Mouse (Mus musculus) brain, embryonic 14.5 days (tissue): ENCODE data around the gene Ccdc17. TPM values are rescaled to one million over a fixed set of nuclear protein-coding genes. Genes with fewer than 3 reads are reported as not detected.

Experiments
- DNase-seq: peaks from one replicate; pipeline ENCODE4 v3.0.0-alpha.2; 2011; ENCODE audit warnings: low read depth
- CTCF ChIP-seq: fragments of 200-500 bp; IDR thresholded peaks from 2 replicates; pipeline ENCODE4 v1.5.1; 2012; ENCODE audit warnings: inconsistent platforms, mild to moderate bottlenecking, moderate library complexity, borderline replicate concordance; ENCODE audit not compliant: insufficient read depth, insufficient read length; ENCODE audit errors: extremely low read depth
- POLR2A ChIP-seq: fragments of 200-500 bp; IDR thresholded peaks from 2 replicates; pipeline ENCODE4 v1.6.1; 2012; ENCODE audit warnings: mild to moderate bottlenecking, inconsistent platforms, borderline replicate concordance; ENCODE audit not compliant: poor library complexity, insufficient read depth, insufficient read length, severe bottlenecking; ENCODE audit errors: extremely low read depth
- polyA plus RNA-seq: library from polyadenylated mRNA; depleted of rRNA; stranded (reverse); fragments of >200 nt; gene quantifications from 2 replicates; pipeline ENCODE4 v1.2.3, GENCODE M21; 2012; rRNA removed

The Ccdc17 gene
- 4.1 and 5.0 TPM in 2 replicates for polyA plus RNA-seq

DNA sequence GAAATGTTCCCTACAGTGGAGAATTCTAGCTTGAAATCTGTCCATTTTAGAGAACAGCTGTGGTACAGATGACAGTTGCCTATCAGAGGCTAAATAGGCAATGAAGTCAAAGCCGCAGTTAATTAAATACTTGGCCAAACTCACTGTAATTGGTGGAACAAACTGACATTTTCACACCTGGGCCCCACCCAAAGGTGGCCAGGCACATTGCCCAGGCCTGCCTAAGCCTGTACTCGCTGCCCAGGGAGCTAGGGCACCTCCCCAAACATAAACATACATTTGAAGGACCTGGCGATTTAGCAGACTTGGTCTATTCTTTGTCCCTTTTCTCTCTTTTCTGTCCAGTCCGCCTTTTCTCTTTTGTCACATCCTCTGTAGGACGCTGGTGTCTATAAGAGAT lies at the start of gene Ccdc17:
TSS of gene Ccdc17 (plus strand) at position 276 of the 400 bp plus-strand sequence.
- TF ChIP-seq POLR2A (no peak), CTCF (no peak)
- DNase-seq = no peak

DNA sequence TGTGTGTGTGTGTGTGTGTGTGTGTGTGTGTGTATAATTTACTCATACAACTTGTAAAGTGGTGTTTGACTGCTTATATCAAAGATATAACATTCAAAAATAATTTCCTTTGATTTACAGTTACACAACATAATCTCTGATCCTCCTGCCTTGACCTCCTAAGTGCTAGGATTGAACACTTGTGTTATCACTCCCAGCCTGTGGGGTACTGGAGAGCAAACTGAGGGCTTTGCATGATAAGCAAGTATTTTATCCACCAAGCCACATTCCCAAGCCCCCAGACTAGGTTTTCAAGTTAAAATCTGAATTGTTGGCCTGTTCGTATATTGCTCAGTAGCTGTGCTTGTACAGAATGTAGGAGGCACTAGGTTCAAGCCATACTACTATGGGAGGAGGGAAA lies 46.0 kb upstream of the Ccdc17 start:
- DNase-seq = no peak
- TF ChIP-seq CTCF (no peak), POLR2A (no peak)

DNA sequence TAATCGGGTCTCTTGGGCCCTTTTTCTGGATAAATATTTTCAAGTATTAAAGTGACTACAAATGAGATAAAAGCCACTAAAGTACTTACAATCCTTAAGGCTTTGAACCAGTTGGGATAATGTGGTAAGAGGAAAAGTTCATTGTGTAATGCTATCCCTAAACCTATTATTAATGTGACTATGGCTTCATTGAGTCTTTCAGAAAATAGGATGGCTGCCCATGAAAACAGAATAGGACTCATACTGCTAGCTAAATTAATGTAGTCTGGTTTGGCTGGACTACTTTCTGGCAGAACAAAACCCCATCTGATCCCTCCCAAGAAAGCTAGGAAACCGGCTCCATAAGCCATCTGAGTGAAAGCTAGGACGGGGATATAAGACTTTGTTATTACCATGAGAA lies 43.4 kb upstream of the Ccdc17 start:
- DNase-seq = no peak
- TF ChIP-seq CTCF = no peak
- TF ChIP-seq POLR2A = no peak

DNA sequence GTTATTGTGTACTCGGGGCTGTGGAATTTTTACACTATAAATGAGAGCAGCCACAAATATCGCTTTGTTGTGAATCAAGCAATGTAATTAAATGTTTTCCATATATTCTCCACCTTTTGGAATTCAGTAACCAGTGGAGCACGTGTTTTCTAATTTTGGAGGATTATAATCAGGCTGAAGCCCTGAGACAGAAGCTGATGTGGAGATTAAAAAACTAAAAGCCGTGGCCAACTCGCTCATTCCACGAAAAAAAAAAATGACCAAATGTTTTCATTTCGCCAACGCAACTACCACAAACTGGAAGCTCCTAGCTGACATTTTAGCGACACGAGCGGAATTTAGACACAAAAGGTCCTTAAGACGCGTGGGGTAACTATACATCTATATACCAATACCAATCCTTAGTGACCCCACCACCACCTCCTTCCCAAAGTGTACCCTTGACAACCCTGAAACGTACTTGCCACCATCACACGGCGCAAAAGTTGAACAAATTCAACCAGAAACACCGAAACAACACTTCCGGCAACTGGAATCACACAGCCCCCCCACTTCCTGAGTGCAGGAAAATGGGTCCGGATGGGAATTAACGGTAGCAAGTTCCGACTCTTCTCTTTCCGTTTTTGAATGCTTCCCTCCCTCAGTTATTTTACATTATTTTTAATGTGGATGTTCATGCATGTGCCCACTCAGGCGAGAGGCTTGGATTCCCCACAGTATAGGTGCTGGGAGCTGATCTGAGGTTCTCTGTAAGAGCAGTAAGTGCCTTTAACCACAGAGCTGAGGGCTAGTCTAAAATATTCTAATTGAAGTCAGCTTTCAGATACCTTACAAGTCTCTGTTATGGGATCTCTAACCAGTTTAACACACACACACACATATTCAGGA lies 40.8 kb upstream of the Ccdc17 start, which contains the start of gene Tmem69:
TSS of gene Tmem69 (minus strand) at position 524 of the 888 bp plus-strand sequence.
- DNase-seq = peak; percentile 95
- TF ChIP-seq POLR2A = no peak
- TF ChIP-seq CTCF = no peak

DNA sequence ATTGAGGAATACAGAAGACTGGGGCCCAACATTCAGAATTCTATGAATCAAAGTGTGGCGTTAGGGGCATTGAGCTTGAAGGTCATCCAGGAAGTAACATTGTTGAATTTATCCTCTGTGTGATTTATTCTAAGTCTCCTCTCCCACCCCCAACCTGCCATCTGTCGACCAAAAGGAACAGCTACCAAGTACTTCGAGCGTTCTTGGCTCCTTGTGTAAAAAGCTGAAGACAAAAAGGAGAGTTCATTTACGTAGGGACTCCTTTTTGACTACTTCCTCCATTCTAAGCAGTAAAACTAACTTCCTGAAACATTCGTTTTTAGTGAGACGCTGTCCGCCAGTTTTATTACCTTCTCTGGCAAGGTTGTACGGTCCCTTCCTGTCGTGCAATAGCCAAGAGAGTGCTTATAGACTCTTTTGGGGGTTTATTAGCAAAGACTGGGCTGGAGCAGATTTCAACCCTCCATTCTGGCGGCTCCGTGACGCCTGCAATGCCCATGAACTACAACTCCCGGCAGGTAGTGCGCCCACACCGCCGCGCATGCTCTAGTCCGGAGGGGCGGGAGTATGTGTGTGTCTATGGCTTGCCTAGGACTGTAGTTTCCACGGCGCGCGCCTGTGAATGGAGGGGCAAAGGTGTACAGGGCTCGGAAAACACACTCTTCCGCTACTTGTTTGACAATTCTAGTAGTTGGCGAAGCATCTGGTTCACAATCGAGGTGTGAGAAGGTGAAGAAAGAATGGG lies 39.7 kb upstream of the Ccdc17 start:
- DNase-seq = peak; percentile 98
- TF ChIP-seq CTCF (no peak), POLR2A (peak; percentile 66; the same call in 1 of the 2 replicates)

DNA sequence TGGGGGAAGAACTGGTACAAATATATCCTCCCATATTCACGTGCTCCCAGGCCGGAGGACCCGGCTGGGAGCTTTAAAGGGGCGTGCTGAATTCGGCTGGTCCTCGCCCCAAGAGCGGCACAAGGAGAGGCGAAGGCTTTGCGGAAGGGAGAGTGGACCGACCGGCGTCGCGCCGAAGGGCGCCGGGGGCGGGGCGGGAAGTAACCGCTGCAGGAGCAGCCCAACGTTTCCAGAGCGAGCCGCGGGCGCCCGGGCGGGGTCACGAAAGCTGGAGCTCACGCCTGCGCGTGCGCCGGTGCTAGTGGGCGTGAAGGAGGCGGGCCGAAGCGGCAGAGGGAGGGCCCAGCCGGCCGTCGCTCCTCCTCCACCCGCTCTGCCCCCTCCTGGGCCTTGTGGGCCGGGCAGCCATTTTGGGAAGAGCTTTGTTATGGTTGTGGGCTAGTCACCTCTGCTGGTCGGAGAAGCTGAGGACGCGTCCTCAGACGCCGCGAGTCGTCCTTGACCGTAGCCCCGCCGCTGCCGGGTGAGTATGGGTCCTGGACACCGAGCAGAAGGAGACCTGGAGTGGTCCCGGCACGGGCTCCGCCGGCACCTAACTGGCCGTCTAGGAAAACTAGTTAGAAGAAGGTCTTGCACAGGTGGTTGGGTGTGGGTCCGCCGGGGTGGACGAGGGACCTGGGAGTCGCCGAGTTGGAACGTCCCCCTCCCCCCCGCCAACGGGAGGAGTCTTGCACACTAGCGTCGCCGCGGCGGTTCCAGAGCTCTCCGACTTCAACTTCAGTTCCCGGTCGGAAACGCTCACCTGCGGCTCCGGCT lies 38.9 kb upstream of the Ccdc17 start, which contains the start of gene Gpbp1l1:
TSS of gene Gpbp1l1 (plus strand) at position 353 of the 816 bp plus-strand sequence.
- peak; percentile 99 for DNase-seq
- peak; percentile 18; the same call in 1 of the 2 replicates for TF ChIP-seq CTCF
- peak; percentile 75 for TF ChIP-seq POLR2A

DNA sequence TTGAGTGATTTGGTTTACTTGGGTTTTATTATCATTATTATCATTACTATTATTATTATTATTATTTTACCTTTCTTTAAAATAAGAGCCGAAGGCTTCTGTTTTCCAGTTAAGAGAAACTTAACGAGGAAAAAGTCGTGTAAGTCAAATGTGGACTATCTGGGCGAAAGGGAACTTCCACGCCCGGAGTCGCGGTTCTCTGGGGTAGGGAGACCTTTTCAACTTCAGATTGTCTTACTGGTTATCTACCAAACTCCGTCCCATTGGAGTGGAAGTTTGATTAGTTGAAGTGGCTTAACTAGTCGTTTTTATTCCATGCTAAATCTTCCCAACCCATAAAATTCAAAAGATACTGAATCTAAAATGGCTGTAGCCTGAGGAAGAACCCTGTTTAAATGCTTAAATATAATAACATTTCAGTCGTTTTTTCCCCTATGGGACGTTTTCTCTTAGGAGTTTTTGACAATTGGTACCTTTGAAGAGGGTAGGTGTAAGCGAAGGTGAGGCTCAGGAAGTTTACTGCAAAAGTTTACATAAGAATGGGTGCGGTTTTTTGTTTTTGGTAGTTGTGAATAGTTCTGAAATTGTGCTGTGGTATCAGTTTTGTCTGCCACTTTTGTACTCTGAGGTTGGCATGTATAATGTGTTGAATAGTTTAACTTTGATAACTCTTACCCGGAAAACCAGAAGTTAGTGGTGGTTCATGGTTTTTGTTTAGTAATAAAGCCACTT lies 38.1 kb upstream of the Ccdc17 start:
- peak; percentile 12 for DNase-seq
- TF ChIP-seq POLR2A = no peak
- TF ChIP-seq CTCF = no peak

DNA sequence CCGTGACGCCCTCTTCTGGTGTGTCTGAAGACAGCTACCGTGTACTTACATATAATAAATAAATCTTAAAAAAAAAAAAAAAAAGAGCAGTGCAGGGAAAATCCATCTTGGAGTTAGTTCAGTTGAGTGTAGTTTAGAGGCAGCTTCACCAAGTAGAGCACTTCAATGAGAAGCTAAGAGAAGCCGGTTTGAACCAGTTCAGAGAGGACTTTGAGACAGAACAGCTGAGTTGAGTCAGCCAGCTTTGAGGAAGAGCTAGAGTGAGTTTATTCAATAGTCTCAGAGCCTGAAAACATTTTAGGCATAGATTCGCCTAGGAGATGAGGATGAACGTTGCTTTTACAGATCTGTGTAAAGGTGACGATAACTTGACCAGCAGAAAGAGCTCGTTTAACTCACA lies 661 bp upstream of the Ccdc17 start:
- peak; percentile 9 for DNase-seq
- no peak for TF ChIP-seq POLR2A
- TF ChIP-seq CTCF = no peak

DNA sequence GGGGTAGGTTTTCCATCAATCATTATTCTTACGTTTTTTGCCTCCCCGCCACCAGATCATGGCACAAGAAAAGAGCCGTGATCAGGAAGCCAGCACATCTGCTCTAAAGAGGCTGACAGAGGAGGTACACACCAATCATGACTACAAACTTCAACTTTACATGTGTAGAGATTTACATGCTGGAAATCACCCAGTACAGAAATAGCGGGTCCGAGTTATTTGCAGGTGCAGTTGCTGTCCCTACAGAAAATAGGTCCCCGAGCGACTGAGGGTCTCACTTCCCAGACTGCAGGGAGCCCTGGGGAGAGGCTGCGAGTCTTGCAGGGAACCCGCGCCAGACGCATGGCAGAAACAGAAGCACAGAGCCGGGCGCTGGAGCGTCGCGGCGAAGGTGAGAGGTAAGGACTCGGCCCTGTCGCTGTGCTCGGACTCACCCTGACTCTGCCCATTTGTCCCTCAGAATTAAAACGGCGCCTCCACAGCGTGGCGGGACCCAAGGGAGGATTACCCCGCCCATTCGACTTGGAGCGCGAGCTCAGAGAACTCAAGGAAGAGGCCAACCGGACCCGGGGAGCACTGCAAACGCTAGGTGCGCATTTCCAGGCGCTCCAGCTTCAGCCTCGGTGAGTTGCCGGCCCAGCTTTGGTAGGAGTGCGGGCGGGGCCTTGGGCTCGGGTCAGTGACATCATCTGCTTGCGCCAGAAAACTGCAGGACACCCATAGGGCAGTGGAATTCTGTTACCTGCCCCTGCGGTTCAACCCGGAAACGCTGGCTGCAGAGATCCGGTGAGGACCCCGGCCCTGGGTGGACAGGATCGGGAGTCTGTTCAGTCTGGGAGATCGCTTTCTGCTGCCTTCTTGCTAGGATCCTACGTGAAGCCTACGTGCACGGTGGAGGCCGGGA lies 776 bp downstream of the Ccdc17 start:
- peak; percentile 96 for DNase-seq
- TF ChIP-seq POLR2A (no peak), CTCF (no peak)

DNA sequence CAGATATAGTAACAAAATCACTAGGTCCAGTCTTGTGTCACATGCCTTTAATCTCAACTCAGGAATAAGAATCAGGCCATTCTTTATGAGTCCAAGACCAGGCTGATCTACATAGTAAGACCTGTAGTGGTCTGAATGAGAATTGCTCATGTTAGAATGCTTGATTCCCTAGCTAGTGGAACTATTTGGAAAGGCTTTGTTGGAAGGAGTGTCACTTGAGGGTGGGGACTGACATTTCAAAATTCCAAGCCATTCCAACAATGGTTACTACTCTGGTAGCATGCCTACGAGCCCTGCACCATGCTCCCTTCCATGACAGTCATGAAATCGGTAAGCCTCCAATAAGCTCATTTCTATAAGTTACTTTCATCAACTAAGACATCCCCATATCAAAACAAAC lies 16.2 kb downstream of the Ccdc17 start:
- no peak for DNase-seq
- TF ChIP-seq POLR2A (no peak), CTCF (no peak)

DNA sequence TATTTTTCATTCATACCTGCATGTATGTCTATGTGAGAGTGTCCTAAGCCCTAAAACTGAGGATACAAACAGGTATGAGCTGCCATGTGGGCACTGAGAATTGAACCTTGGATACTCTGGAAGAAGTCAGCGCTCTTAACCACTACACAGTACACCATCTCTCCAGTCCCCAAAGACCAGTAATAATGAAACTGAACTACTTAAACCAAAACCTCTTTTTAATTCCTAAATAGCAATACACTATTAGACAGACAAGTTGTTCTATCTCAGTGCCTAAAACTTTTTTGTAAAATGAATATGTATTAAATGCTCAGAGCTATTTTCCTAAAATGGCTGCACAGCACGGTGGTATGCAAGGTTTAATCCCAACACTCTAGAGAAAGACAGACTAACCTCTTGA lies 18.8 kb downstream of the Ccdc17 start:
- TF ChIP-seq POLR2A (no peak), CTCF (no peak)
- DNase-seq = no peak
